Mouse (Mus musculus) neural tube, embryonic 12.5 days (tissue): ENCODE results near the gene Mov10l1. TPM values are rescaled to one million over a fixed set of nuclear protein-coding genes. Genes with fewer than 3 reads are reported as not detected.

Source experiments
- polyA plus RNA-seq: library from polyadenylated mRNA; unstranded; fragments of >200 nt; fragmentation: Nextera tagmentation; extraction: Ambion mirVana; gene quantifications from 2 replicates; pipeline ENCODE4 v1.2.1, GENCODE M21; 2016

Gene Mov10l1
- polyA plus RNA-seq, 1 experiment from 2014 or later, result not detected

Other genes with a start within 250 kb of the Mov10l1 start
- gene Brd1, start 248.7 kb upstream of the Mov10l1 start, polyA plus RNA-seq, result 23.3 and 24.6 TPM in 2 replicates
- gene Zbed4, start 231.2 kb upstream of the Mov10l1 start, polyA plus RNA-seq, result 34.2 and 36.3 TPM in 2 replicates
- gene Alg12, start 163.6 kb upstream of the Mov10l1 start, polyA plus RNA-seq, result 7.6 and 9.9 TPM in 2 replicates
- gene Creld2, start 163.3 kb upstream of the Mov10l1 start, polyA plus RNA-seq, result 62.8 and 65.2 TPM in 2 replicates
- gene Pim3, start 120.7 kb upstream of the Mov10l1 start, polyA plus RNA-seq, result 52.4 and 52.9 TPM in 2 replicates
- gene Ttll8, start 28.5 kb upstream of the Mov10l1 start, polyA plus RNA-seq, result not detected in 2 replicates
- gene Mlc1, start 3.9 kb upstream of the Mov10l1 start, polyA plus RNA-seq, result 2.8 and 4.1 TPM in 2 replicates
- gene Panx2, start 76.8 kb downstream of the Mov10l1 start, polyA plus RNA-seq, result 1.5 and 2.0 TPM in 2 replicates
- gene Trabd, start 92.2 kb downstream of the Mov10l1 start, polyA plus RNA-seq, result 49.6 and 51.2 TPM in 2 replicates
- 23.2 and 27.2 TPM in 2 replicates for gene Selenoo, start 106.2 kb downstream of the Mov10l1 start, polyA plus RNA-seq
- gene Tubgcp6, start 140.2 kb downstream of the Mov10l1 start, polyA plus RNA-seq, result 18.7 and 20.6 TPM in 2 replicates
- 23.6 and 25.1 TPM in 2 replicates for gene Hdac10, start 145.8 kb downstream of the Mov10l1 start, polyA plus RNA-seq
- 11.7 and 13.4 TPM in 2 replicates for gene Mapk12, start 157.8 kb downstream of the Mov10l1 start, polyA plus RNA-seq
- gene Mapk11, start 166.7 kb downstream of the Mov10l1 start, polyA plus RNA-seq, result 45.7 and 46.6 TPM in 2 replicates
- gene Plxnb2, start 197.9 kb downstream of the Mov10l1 start, polyA plus RNA-seq, result 123 and 126 TPM in 2 replicates
- gene Dennd6b, start 213.6 kb downstream of the Mov10l1 start, polyA plus RNA-seq, result 55.5 and 62.6 TPM in 2 replicates
- gene Ppp6r2, start 228.6 kb downstream of the Mov10l1 start, polyA plus RNA-seq, result 56.9 and 69.7 TPM in 2 replicates